Mouse (Mus musculus) kidney, adult 8-10 months (tissue): Measurements from ENCODE around the gene Irgq.

Experiments
- DNase-seq, 2 experiments: peaks; one replicate each; pipeline ENCODE4 v3.0.0; 2022

Irgq gene

DNA sequence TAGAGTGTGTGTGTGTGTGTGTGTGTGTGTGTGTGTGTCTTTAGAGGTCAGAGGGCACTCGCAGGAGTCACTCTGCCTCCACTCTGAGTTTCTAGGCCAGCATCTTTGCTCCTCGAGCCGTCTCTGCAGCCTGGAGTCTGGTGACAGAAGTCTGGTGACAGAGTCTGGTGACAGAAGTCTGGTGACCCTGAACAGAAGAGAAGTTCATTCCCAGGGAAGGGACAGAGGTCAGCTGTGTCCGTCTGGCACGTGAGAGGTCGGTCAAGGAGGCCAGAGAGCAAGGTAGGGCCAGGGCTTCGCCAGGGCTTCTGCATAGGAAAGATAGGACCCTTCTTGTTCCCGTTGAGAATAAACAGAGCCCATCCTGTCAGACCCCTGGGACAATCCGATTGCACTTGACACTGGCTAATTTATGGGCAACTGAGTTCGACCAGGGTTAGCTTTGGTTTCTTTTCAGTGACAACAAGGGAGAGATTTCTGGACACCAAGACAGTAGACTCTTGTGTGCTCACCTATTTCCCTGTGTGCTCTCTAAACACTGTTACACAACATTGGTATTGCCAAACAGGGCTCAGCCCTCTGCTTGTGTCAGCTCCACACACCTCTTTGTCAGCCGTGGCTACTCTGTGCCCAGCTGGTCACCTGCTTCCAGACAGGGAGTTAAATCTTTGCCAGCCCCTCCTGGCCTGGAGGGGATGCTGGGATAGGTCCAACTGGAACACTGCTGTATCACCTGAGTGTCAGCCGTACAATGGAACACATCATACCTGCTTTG is 21.7 kb downstream of the Irgq start:
- peak in 1 of 2 experiments; percentile 26 for DNase-seq

DNA sequence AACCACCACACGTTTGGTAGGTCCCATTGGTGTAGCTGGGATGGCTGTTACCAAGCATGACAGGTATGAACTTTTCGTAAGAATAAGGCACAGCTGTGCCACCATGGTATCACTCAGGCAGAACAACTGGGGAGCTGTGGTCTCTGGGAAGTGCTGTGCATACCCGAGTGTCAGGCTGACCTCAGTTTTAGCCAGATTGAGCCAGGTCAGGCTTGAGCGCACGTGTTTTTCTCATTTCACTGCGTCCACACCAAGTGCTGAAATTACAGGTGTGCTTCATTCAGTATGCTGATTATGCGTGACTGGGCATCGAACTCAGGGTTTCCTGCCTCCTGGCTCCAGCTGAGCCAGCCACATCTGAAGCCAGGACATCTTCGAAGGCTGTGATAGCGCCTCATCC is 25.3 kb downstream of the Irgq start:
- DNase-seq, result peak; percentile 41

DNA sequence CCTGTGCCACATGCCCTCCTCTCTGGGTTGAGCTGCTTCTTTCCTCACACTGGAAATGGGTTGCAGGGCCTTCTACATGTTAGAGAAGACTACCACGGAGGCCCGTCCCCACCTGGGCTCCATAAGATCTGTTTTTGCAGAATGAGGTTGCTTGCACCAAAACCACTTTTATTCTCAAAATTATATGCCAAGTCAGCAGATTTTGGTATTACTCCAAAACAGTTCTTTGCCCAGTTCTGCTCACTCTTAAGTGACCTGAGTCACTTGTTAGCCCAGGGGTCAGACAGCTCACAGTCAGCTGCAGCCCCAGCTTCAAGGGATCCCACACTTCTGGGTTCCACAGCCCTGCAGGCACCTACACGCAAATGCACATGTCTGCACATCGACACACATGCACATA is 31.0 kb downstream of the Irgq start:
- DNase-seq, result no peak

DNA sequence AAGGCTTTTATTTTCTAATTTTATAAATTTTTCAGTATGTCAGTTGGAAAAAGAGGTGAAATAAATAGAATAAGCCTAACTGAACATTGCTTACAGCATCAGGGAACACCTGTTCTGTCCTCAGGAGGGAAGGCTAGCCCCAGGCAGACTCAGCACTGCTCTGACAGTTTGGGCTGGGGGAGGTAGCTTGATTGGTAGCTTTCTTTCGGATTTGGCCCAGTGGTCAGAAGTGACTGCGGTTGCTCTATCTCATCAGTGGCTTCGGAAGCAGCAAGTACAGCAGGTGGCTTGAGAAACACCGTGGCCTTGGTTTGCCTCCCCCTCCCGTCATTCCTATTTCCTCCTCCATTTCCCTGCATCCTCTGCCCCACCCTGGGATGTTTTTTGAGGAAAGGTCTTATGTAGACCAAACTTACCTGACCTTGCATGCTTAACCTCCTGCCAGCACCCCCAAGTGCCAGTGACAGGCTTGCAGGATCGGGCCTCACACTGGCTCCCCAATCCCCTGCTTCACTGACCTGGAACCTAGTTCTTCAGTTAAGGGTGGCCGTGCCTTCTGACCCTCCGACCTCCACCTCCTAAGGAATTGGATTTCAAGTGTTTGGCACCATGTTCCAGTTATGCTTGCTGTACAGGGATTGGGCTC is 32.8 kb downstream of the Irgq start:
- DNase-seq, result no peak

DNA sequence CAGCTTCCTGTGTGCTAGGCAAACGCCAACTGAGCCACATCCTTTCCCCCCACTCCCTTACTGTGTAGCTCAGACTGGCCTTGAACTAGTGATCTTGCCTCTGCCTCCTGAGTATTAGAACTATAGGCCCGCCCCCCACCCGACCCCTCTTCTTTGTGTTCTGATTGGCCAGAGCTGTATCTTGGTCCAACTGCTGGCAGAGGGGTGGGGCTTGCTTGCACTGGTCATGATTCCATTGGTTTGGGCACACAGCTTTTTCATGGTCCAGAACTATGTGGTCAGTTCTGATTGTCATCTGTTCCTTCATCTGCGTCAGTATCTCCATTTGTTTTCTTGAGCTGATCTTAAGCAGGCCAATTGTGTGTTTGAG is 33.3 kb downstream of the Irgq start:
- DNase-seq, result no peak

DNA sequence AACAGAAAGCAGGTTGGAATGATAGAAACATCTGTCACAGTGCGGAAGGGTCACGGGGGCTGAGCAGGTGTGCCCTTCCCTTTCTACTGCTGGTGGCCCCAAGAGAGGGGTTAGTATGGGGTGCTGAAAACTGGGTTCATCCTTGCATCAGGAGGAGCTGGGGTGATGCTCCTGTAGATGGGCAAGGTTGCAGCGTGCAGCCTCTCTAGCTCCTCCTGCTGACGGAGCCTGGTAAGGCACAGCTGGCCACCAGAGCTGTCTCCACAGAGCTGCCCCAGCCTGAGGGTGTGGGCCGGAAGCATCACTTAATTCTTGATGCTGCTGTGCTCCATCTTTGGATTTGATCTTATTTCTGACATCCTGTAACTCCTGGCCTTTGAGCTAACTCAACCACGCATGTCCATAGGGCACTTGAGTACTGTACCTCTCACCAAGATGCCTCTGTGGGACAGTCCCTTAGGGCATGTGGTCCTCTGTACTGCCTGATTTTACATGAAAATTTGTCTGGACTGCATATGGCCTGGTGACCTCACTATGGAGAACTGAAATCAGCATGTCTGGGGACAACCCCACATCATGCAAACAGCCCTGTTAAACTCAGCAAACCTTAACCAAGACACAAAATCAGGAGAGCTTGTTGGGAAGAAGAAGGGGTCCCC is 34.2 kb downstream of the Irgq start:
- DNase-seq, result peak; percentile 47 to 82

DNA sequence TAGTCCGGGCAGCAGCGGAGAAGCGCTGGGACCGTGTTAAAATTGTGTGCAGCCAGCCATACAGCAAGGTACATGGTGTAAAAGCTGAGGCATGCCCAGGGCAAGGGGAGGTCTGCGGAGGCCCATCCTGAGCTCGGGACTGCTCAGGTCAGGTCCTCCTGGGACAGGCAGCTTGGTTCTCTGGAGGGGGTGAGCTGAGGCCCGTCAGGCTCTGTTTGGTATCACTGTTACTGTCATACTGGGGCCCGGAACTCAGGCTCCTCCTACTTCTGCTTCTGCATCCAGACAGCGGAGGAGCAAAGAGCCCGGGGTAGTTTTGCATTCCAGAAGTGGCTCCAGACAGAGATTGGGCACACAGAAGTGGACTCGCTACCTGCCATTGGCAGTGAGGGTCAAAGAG is 35.1 kb downstream of the Irgq start:
- DNase-seq, result peak in 1 of 2 experiments; percentile 58

DNA sequence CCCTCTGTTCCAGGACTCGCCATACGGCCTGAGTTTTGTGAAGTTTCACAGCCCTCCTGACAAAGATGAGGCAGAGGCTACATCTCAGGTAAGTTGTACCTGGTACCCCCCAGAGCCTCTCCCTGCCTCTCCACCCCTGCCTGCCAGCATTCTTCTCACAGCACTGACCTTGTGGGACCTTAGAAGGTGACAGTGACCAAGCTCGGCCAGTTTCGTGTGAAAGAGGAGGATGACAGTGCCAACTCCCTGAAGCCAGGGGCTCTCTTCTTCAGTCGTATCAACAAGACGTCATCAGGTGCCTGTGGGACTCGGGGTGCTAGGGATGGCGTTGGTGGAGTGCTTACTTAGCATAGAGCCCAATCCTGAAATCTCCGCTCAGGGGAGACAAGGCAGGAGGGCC is 35.7 kb downstream of the Irgq start:
- no peak for DNase-seq

DNA sequence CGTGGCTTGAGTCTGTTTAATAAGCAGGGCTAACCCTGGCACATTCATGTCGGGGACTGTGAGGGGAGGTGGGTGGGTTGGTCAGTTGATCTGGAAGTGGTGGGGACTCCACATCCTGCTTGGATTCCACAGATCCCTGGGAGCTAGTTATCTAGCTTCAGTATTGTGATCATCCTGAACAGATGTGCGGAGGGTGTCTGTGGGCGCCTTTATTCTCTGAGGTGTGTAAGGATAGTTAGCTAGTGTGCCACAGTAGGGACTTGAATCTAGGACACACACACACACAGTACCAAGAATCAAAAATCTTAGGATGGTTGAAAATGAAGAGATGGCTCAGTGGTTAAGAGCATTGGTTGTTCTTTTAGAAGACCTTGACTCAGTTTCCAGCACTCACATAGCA is 38.0 kb downstream of the Irgq start:
- no peak for DNase-seq

DNA sequence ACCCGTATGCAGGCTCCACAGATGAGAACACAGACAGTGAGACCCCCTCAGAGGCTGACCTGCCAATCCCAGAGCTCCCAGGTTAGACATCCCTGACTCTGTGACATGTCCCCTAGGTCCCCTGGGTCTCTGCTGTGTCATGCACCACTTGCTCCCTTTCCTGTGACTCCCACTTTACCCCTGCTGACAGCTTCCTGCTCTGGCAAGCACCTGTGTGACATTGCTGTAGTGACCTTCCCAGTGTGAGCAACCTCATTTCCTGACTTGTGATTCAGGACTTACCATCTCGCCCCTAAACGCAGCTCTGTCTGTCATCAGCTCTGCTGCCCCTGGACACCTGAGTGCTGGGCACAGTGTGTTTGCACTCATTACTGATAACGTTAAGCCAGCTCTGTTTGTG is 40.6 kb downstream of the Irgq start:
- DNase-seq, result no peak

DNA sequence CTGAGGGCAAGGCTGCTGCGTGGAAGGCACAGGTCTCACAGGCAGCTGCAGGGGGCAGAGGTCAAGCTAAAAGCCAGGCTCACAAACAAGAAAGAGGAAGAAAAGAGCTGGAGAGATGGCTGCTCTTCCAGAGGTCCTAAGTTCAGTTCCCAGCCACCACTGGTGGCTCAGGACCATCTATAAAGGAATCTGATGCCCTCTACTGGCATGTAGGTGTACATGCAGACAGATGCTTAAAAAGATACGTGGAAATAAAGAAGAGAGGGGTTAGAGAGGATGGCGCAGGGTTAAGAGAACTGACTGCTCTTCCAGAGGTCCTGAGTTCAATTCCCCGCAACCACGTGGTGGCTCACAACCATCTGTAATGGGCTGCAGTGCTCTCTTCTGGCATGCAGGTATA is 42.0 kb downstream of the Irgq start:
- no peak for DNase-seq

DNA sequence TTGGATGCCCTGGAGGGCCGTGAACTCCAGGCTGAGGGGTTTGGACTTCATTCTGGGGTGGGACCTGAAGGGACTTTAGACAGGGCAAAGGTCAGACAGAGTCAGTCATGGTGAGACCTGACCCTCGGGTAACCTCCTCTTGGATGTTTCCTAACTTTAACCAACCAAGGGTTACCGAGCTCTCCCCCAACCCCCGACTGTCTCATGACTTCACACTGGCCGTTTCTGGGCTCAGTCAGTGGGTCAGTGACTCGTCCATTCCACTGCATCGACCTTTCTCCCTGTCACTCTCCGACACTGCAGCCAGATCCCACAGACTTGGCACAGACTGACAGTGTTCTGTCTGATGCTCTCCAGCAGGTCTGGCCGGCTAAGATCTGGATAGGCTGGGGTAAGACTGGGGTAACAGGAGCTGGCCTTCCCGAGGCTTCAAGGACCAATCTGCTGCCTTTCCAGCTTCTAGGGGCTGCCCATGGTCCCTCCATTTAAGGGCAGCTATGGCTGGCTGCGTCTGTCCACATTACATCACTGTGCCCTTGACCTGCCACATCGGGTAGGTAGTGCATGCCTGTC is 43.8 kb downstream of the Irgq start:
- peak; percentile 86 to 88 for DNase-seq

DNA sequence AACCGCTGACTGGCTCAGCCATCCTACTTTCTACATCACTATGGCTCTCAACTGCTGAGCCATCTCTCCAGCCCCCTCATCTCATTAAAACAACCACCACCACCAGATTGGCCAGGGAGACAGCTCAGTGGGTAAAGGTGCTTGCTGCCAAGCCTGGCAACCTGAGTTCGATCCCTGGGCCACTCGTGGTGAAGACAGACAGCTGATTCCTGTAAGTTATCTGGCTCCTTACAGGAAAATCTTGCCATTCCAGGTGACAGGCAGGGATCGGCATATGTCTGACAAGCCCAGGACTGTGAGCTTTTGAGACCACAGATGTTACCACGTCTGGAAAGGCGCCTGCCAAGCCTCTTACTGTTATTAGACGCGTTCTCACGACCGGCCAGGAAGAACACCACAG is 47.3 kb downstream of the Irgq start:
- DNase-seq, result no peak

DNA sequence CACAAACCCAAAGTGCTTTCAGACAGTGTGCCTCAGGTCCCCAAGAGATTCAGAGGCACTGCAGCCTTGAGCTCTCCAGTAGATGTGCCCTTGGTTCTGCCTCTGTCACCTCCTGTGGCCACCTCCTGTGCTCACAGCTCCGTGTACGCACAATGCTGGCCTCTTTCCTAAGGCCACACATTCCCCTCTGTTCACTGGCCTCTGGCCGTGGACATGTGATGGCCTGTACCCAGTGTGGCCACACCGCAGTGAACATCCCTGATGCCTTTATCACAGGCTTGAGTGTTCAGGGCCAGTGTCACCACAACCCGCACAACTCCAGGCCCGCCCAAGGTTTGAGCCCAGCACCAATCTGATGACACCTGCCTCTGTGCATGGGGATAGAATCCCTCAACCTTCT is 54.4 kb downstream of the Irgq start:
- no peak for DNase-seq

DNA sequence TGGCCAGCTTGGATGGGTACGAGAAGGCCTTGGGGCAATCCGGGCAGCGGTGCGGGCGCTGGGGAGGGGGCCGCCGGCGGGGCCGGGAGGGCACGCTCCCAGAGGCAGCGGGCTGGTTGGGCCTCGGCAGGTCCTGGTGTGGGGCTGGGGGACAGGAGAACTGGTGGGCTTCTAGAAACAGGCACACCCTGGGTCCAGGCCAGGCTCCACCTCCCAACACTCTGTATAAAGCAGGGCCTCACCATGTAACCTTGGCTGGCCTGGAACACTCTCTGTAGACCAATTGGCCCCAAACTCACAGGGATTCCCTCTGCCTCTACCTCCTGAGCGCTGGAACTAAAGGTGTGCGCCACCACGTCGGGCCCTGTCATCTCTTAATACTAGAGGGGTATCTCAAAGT is 55.5 kb downstream of the Irgq start:
- no peak for DNase-seq

DNA sequence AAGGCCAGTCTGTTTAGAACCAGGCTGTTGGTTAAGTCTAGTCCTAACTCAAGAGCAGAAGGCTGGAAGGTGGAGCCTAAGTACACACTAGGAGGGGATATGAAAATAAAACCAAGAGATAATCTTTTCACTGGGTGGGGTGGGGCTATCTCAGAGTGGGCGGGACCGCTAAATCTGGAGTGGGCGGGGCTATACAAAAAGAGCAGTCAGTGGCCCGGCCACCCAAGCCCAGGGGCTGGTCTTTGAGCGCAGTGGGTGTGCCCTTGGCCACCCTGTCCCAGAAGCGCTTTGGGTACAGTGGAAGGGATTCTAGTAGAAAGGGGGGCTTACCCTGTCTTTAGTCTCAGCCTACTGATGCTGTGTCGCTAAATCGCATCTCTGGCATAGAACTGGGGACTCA is 56.3 kb downstream of the Irgq start:
- no peak for DNase-seq

DNA sequence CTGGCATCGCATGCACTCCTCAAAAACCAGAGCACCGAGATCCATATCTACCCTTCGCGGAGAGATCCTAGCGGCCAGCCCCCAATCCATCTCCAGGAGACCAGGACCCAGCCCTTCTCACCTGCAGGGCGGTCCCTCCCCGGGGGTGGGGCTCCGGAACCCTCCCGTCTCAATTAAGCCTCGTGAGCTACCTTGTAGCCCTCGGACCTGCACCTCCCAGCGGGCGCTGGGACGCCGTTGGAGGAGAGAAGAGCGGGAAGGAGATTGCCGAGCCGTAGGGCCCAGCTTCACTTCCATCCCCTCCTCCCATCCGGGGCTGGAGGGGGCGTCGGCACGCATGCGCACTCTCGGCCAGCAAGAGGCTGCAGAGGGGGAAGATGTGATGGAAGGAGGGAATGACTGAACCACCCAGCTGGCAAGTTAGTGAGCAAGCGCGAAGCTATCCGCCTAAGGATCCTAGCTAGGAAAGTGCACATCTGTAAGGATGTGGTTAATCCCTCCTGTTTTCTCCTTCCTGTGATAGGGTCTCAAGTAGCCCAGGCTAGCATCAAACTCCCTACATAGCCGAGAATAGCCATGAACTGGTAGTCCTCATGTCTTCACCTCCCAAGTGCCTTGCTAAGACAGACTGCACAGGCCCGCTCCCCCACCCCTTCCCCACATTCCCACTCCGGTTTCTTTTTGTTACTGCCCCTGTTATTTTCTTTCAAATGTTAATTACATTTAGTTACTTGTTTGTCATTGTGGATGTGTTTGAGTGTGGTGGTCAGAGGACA is 57.0 kb downstream of the Irgq start, which contains the start of the genes Ethe1 and Zfp575:
TSS of gene Ethe1 (plus strand) at position 214 of the 776 bp plus-strand sequence.
TSS of gene Zfp575 (minus strand) at position 312 of the 776 bp plus-strand sequence.
- no peak for DNase-seq
